Mouse (Mus musculus) bone marrow, adult 2 months (tissue): Measurements from ENCODE around the gene Ppfia4. TPM values are rescaled to one million over a fixed set of nuclear protein-coding genes. Genes with fewer than 3 reads are reported as not detected.

Experiments used
- H3K27ac ChIP-seq: fragments of 200-500 bp; 2 replicates; pipeline ENCODE4 v1.5.1; 2012; ENCODE audit warnings: low read depth, mild to moderate bottlenecking, control low read depth, inconsistent platforms, low read length; ENCODE audit not compliant: control insufficient read depth, poor library complexity, insufficient read depth
- H3K4me1 ChIP-seq: fragments of 200-500 bp; 2 replicates; pipeline ENCODE4 v1.6.1; 2011; ENCODE audit warnings: low read length; ENCODE audit not compliant: control insufficient read depth, insufficient read depth
- H3K4me3 ChIP-seq: fragments of 200-500 bp; replicated peaks from 2 replicates; pipeline ENCODE3; 2011; ENCODE audit warnings: mild to moderate bottlenecking, low read depth, low read length, control low read depth; ENCODE audit not compliant: control insufficient read depth
- CTCF ChIP-seq: fragments of 200-500 bp; IDR thresholded peaks from 2 replicates; pipeline ENCODE4 v1.5.1; 2011; ENCODE audit warnings: low read length, control low read depth; ENCODE audit not compliant: control insufficient read depth, insufficient read depth
- POLR2A ChIP-seq: fragments of 200-500 bp; IDR thresholded peaks from 2 replicates; pipeline ENCODE4 v1.6.1; 2011; ENCODE audit warnings: low read depth, mild to moderate bottlenecking, control low read depth, low read length, borderline replicate concordance; ENCODE audit not compliant: control insufficient read depth
- WGBS: fragments of 180-500 bp; shearing (Covaris S2); methylation state at CpG from one replicate; pipeline ENCODE4 v1.1.7; 2018; 5-methylcytosine and 5-hydroxymethylcytosine counted together
- polyA plus RNA-seq: library from polyadenylated mRNA; stranded (reverse); fragments of >200 nt; gene quantifications from 2 replicates; pipeline ENCODE4 v1.2.4, GENCODE M21; 2011; ENCODE audit warnings: low replicate concordance; ENCODE audit not compliant: missing spikeins, insufficient read depth, insufficient read length

Gene Ppfia4
- polyA plus RNA-seq, 1 experiment = 9.3 TPM

- H3K4me1 ChIP-seq = peaks cover 8% of the 10 kb centered on the region
- TF ChIP-seq CTCF (no peak), POLR2A (no peak)
- no peak overlapping the region for H3K27ac ChIP-seq
- 6% methylated on average over 56 of the region's 59 CpGs for WGBS
- peak overlapping the region; percentile 52 for H3K4me3 ChIP-seq
Observed at GRCm38 (mm10) chr1:134298636-134299411, 33.9 kb downstream of the Ppfia4 start.

GRCm38 (mm10) chr1:134297265-134297664, 35.5 kb downstream of the Ppfia4 start:
- Histone ChIP-seq H3K4me3 (no peak overlapping the region), H3K27ac (no peak overlapping the region), H3K4me1 (peaks cover 2% of the 10 kb centered on the region)
- WGBS = 84% methylated on average over 8 of the region's 8 CpGs
- TF ChIP-seq CTCF (no peak), POLR2A (no peak)

GRCm38 (mm10) chr1:134293738-134294604, 38.8 kb downstream of the Ppfia4 start:
- WGBS = 44% methylated on average over 3 of the region's 3 CpGs
- Histone ChIP-seq H3K4me1 (no peaks in the 10 kb centered on the region), H3K4me3 (no peak overlapping the region), H3K27ac (no peak overlapping the region)
- no peak for TF ChIP-seq POLR2A
- TF ChIP-seq CTCF = no peak

- TF ChIP-seq POLR2A (no peak), CTCF (no peak)
- Histone ChIP-seq H3K4me3 (no peak overlapping the region), H3K4me1 (no peaks in the 10 kb centered on the region), H3K27ac (no peak overlapping the region)
- WGBS = 78% methylated on average over 7 of the region's 7 CpGs
Observed at GRCm38 (mm10) chr1:134293276-134293675, 39.5 kb downstream of the Ppfia4 start.

GRCm38 (mm10) chr1:134292601-134293000, 40.1 kb downstream of the Ppfia4 start:
- no peak overlapping the region for H3K27ac ChIP-seq
- no peak for TF ChIP-seq CTCF
- H3K4me1 ChIP-seq = no peaks in the 10 kb centered on the region
- no peak overlapping the region for H3K4me3 ChIP-seq
- WGBS = 66% methylated on average over 9 of the region's 9 CpGs

- H3K4me3 ChIP-seq = no peak overlapping the region
- 33% methylated on average over 5 of the region's 5 CpGs for WGBS
Observed at GRCm38 (mm10) chr1:134292073-134292472, 40.7 kb downstream of the Ppfia4 start.

GRCm38 (mm10) chr1:134291555-134291954, 41.2 kb downstream of the Ppfia4 start:
- TF ChIP-seq CTCF = no peak
- TF ChIP-seq POLR2A = no peak
- H3K4me3 ChIP-seq = no peak overlapping the region
- 82% methylated on average over 8 of the region's 8 CpGs for WGBS
- no peak overlapping the region for H3K27ac ChIP-seq
- no peaks in the 10 kb centered on the region for H3K4me1 ChIP-seq

More at GRCm38 (mm10) chr1:134292073-134292472, 40.7 kb downstream of the Ppfia4 start:
- H3K4me1 ChIP-seq = no peaks in the 10 kb centered on the region
- no peak overlapping the region for H3K27ac ChIP-seq
- no peak for TF ChIP-seq POLR2A

- WGBS = 82% methylated on average over 5 of the region's 5 CpGs
- no peak for TF ChIP-seq POLR2A
- TF ChIP-seq CTCF = peak; percentile 49; the same call in 1 of the 2 replicates
- Histone ChIP-seq H3K4me1 (no peaks in the 10 kb centered on the region), H3K4me3 (no peak overlapping the region), H3K27ac (no peak overlapping the region)
Observed at GRCm38 (mm10) chr1:134290909-134291308, 41.8 kb downstream of the Ppfia4 start.
